Mouse (Mus musculus): ENCODE measurements at regions not wholly inside any gene's neighbourhood (a gene's known extent, or its start where the extent isn't known, plus 50 kb on each side); places are given as distances from the start of the nearest gene placed in this dataset.
A peak's percentile ranks its signal among the peaks of the same experiment; 100 is the strongest.

DNA sequence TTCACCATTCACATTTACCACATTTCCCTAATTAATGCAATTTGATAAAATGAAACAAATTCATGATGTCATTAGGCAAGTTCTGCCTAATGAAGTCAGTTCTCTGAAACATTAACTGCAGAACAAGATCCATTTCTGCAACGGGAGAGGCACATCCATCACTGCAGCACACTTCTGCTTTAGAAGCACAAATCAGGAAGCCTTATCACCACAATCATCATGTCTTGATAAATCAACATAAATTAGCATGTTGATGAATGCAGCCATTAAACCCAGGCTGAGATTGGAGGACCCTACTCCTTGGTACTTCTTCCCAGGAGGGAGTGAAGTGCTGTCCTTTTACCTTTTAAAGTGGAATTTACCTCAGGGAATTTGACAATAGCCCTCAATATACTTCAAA lies 1195.4 kb downstream of the Defb40 start:
- DNase-seq (ENCODE audit: low spot score in 2 of 2), result no peak

DNA sequence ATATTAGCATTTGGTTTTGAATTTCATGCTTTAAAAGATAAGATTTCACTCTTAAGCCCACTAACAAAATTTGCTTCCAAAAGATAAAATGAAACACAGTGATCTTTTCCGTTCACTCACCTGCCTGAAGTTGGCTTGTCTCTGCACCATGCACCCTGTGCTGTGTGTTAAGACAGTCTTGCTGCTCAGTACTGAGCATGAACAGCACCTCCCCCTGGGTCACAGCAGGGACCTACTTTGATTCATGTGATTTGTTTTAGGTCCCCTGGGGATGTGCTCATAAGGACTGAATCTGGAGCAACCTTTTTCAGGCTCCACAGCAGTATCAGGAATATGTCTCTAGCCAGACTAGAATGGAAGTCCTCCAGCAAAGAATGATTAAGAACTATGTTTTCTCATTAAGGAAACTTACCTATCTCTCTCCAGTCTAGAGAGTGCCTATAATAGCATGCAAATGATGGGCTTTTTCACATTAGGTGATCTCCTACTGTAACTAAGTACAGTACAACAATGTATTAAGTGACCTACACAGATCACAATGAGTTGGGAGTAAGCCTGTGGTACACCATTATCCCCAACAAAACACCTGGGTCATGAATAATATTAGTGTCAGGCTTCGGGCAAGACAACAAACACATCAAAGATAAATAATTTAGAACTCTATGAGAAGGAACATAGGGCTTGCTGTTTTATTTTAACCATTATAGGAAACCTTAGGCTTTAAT lies 1196.3 kb downstream of the Defb40 start:
- DNase-seq (ENCODE audit: low spot score in 2 of 2), result no peak

- DNase-seq (ENCODE audit: low spot score in 2 of 2), result no peak
Observed at GRCm38 (mm10) chr8:17775411-17775810, 1202.6 kb downstream of the Defb40 start.

- DNase-seq (ENCODE audit: low spot score in 2 of 2), result no peak
Observed at GRCm38 (mm10) chr8:17773311-17773710, 1204.7 kb downstream of the Defb40 start.

DNA sequence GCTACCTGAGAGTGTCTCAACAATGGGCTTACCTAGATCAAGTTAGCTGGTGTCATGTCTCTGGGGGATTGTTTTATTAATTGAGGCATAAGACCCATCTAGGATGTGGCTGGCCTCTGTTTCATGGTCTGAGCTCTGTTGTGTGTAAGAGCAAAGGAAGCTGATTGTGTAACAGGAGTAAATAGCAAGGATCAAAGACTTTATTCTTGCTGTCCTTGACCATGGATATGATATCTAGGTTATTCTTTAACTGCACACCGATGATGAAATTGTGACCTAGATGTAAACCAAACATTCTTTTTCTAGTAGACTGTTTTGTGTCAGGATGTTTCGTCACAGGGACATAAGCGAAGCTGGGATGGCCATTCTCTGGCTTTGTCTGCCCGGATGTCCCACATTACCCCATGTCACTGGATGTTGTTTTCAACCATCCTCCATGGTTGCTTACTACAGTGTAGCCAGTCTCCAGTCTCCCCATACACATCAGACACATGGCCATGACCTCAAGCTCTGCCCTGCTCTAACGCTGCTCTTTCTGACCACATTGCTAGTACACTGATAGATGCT lies 1210.5 kb downstream of the Defb40 start:
- no peak for DNase-seq (ENCODE audit: low spot score in 2 of 2)

DNA sequence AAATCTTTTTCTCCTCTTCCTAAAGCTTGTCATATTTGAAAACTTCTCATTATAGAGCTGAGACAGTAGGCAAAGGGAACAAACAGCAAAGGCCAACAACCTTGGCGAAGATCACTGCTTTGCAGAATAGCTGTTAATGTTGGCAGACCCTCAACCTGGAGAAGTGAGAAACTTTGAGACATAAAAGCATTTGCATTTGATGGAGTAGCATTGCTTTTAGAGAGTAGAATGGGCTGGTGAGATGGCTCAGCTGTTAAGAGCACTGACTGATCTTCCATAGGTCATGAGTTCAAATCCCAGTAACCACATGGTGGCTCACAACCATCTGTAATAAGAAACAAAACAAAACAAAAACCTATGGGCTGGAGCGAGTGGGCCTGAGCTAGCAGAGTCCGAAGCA lies 1253.4 kb downstream of the Defb40 start:
- DNase-seq (ENCODE audit: low spot score in 2 of 2), result no peak

DNA sequence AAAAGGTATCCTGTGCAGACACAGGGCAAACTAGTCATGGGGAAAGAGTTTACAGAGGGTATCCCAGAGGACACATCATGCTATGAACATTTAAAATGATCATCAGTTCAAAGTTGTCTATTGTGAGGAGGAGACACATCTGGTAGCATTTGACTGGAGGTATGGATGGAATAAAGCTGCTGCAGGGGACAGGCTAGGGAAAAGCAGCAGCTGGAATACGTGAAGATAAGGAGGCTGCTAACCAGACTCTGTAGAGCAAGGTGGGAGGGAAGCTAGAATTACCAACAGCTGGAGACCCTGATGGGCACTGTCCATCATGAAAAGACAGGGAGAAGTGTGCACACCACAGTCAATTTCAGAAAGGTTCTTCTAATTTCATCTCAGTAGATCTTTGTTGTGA lies 1268.9 kb downstream of the Defb40 start:
- no peak for DNase-seq (ENCODE audit: low spot score in 2 of 2)

GRCm38 (mm10) chr8:17708409-17708808 lies 1269.6 kb downstream of the Defb40 start:
- DNase-seq (ENCODE audit: low spot score in 2 of 2), result no peak

- DNase-seq (ENCODE audit: low spot score in 2 of 2), result no peak
Observed at GRCm38 (mm10) chr8:17704289-17704688, 1273.8 kb downstream of the Defb40 start.

- peak; percentile 51 to 60 for DNase-seq (ENCODE audit: low spot score in 2 of 2)
Observed at GRCm38 (mm10) chr8:17700362-17700761, 1277.7 kb downstream of the Defb40 start.

GRCm38 (mm10) chr8:17690074-17690848 lies 1287.8 kb downstream of the Defb40 start:
- DNase-seq (ENCODE audit: low spot score in 2 of 2), result no peak

DNA sequence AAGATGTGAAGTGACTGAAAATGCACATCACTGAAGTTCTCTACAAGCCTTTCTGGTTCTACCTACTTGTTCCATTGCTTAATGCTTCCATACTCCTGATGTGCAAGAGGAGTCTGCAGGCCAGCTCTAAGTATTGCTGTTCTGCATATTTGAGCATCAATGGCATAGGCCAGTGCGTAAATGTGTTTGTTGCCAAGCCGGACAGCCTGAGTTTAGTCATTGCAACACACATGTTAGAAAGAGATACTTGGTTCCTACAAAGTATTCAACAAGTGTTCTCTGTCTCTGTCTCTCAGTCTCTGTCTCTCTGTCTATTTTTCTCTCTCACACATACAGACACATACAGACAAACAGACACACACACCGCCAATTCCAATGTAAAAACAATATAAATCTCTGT lies 1288.4 kb downstream of the Defb40 start:
- no peak for DNase-seq (ENCODE audit: low spot score in 2 of 2)

DNA sequence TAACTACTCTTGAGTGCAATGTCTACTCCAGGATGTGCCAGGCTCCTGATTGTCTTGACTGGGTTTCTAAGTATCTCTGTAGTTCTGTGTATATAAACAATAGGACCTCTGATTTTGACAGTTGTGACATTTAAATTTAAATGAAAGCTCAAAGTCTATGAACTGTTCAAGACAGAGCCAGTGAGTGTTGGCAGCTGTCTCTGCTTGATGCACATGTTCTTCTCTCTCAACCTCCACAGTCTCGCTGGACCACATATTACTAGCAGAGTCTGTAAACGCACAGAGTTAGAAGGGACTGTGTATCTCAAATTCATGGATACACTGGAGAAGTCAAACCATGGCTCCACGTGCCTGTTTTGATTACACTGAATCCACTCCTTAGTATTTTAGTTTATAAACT lies 1291.0 kb downstream of the Defb40 start:
- no peak for DNase-seq (ENCODE audit: low spot score in 2 of 2)

DNA sequence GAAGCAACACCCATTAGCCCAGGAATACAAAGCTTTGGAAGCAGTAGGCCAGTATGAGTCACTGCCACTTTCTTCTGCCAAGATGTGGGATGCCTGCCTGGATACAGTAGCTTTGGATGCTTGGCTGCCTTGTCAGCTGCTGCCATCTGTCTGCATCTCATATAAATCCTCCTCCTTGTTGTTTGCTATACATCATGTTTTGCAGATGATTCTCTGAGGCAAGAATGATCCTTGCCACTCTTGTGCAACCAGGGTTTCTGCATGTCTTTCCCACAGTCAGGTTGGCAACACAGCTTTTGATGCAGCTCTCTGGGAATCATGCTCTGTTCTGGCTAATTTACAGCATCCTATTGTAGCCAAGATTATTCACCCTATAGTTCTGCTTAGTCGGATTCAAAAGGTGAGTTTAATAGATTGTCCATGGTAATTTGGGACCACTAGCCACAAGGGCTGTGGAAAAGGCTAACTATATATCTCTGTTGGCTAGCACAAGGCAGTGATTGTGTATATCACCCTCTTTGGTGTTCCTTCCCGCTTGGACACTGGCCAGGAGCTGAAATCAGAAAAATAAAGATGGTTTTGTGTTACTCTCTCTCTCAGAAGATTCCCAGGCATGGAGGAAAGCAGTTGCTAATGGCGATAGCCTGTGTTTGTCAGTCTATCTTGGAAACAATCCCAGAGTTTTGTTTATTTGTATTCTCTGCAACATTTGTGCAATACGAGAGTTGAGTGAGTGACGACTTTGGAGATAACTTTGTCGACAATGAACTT lies 1313.5 kb downstream of the Defb40 start:
- peak; percentile 68 to 79 for DNase-seq (ENCODE audit: low spot score in 2 of 2)

DNA sequence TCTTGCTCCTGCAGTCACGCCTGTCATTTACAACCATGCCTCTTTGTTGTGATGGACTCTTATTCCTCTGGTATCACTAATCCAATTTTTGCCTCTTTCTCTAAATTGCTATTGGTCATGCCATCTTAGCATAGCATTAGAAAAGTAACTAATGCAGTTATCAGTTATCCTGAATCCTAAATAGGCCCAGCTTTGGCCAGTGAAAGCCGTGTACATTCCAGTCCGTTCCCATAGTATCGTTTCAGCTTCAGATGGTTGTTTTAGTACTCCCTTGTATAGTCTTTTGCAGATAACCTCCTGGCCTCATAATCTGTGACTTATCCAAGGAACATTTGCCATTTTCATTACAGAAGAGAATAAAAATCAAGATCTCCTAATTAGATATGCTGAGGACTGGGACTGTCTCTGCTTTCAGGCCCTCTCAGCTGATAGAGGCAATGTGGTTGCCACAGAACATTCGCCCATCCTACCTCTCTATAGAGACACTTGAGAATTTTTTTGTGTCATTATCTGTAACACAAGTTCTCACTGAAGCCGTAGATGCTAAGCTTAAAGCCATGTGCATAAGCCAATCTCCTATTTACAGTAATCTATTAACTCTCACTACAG lies 1318.2 kb downstream of the Defb40 start:
- DNase-seq (ENCODE audit: low spot score in 2 of 2), result no peak

GRCm38 (mm10) chr8:17653786-17654185 lies 1324.3 kb downstream of the Defb40 start:
- DNase-seq (ENCODE audit: low spot score in 2 of 2), result no peak

DNA sequence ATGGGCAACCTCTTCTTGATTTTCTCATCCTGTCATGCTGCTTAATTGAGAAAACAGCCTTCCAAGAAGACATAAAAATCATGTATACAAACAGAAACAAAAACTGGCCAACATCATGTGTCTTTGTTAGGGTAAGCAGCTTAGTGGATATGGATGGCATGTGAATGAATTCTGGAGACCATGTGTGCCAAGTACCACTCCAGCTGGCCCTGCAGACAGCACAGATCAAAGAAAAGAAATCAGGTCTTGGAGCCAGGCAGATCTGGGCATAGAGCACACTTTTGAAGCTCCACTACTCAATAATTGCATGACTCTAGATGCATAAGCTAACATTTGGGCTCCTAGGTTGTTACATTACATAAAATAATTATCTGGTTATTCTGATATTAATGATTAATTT lies 1330.5 kb downstream of the Defb40 start:
- no peak for DNase-seq (ENCODE audit: low spot score in 2 of 2)

DNA sequence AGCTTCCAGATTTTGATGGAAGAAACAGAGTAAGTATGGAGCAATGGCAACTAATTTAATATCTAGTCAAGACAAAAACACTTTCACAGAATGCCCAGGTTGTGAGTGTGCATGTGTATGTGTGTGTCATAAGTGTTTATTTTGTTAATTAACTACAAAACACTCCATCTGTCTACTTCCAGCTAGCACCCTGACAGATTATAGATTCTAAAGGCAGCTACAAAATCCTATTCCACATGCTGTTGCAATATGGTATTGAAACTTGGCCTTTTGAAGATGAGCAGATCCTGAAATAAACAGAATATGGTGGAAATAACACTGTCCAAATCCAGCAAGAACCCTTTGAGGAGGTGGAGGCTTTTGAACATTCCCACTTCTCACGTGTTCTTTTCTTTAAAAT lies 1356.9 kb downstream of the Defb40 start:
- DNase-seq (ENCODE audit: low spot score in 2 of 2), result no peak

GRCm38 (mm10) chr8:17618846-17619245 lies 1359.2 kb downstream of the Defb40 start:
- no peak for DNase-seq (ENCODE audit: low spot score in 2 of 2)

- DNase-seq (ENCODE audit: low spot score in 2 of 2), result no peak
Observed at GRCm38 (mm10) chr8:17618147-17618546, 1359.9 kb downstream of the Defb40 start.

DNA sequence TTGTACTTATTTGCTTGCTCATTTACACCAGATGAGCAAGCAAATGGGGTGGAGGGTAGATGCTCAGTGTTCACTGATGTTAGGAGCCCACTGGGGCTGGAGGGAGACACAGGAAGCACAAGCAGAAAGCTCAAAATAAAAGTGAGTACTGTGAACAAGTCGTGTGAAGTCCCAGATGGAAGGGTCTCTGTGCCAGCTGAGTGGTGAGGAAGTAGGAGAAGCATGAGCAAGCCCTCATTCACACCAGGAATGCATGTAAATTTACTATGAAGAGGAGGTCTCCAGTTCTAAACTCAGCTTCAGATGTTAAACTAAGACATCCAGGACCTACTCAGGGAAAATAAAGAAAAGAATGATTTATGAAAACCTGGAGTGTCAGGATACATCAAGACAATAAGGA lies 1375.2 kb downstream of the Defb40 start:
- DNase-seq (ENCODE audit: low spot score in 2 of 2), result no peak

Measured in left cerebral cortex, adult 18-20 months (tissue).